Mouse (Mus musculus) ES-Bruce4 (cell line): Measurements from ENCODE around the gene Ugt1a8. TPM values are rescaled to one million over a fixed set of nuclear protein-coding genes. Genes with fewer than 3 reads are reported as not detected.

Experiments
- H3K27ac ChIP-seq: 2 replicates; pipeline ENCODE4 v1.5.1; 2012; ENCODE audit warnings: low read length, inconsistent platforms; ENCODE audit not compliant: insufficient read depth
- H3K27me3 ChIP-seq: 2 replicates; pipeline ENCODE4 v1.6.1; 2012; ENCODE audit warnings: mild to moderate bottlenecking, low read length, inconsistent platforms; ENCODE audit not compliant: control insufficient read depth, poor library complexity, insufficient read depth, severe bottlenecking
- H3K36me3 ChIP-seq: 2 replicates; pipeline ENCODE4 v1.6.1; 2012; ENCODE audit warnings: inconsistent platforms, mild to moderate bottlenecking, low read length, moderate library complexity; ENCODE audit not compliant: control insufficient read depth, poor library complexity, insufficient read depth, severe bottlenecking
- H3K4me1 ChIP-seq: one replicate; pipeline ENCODE4 v1.8.1; 2011; ENCODE audit warnings: low read length; ENCODE audit not compliant: control insufficient read depth, insufficient read depth
- H3K4me3 ChIP-seq: 2 replicates; pipeline ENCODE4 v1.5.1; 2011; ENCODE audit warnings: low read depth, mild to moderate bottlenecking, low read length
- H3K9ac ChIP-seq: 2 replicates; pipeline ENCODE4 v1.6.1; 2012; ENCODE audit warnings: low read depth, mild to moderate bottlenecking, inconsistent platforms; ENCODE audit not compliant: poor library complexity, severe bottlenecking
- H3K9me3 ChIP-seq: replicated peaks from 2 replicates; pipeline ENCODE4 v1.6.1; 2012; ENCODE audit warnings: mild to moderate bottlenecking, low read length, inconsistent platforms; ENCODE audit not compliant: control insufficient read depth, poor library complexity, insufficient read depth, severe bottlenecking
- CTCF ChIP-seq: IDR thresholded peaks from one replicate; pipeline ENCODE4 v1.8.1; 2011; ENCODE audit warnings: low read depth, low read length
- EP300 ChIP-seq: IDR thresholded peaks from 2 replicates; pipeline ENCODE4 v1.6.1; 2011; ENCODE audit warnings: low read depth, low read length; ENCODE audit not compliant: insufficient read depth
- POLR2A ChIP-seq: IDR thresholded peaks from one replicate; pipeline ENCODE4 v1.8.1; 2011; ENCODE audit warnings: low read length; ENCODE audit not compliant: insufficient read depth
- polyA plus RNA-seq: library from polyadenylated mRNA; stranded (reverse); fragments of >200 nt; gene quantifications from 2 replicates; pipeline ENCODE4 v1.2.4, GENCODE M21; 2011; ENCODE audit warnings: low read depth; ENCODE audit not compliant: missing spikeins, insufficient read depth, insufficient read length

Ugt1a8 gene
- polyA plus RNA-seq, 1 experiment: not detected

- Histone ChIP-seq H3K36me3 (no peaks in the 10 kb centered on the region), H3K9ac (no peak overlapping the region), H3K4me1 (no peaks in the 10 kb centered on the region), H3K4me3 (no peak overlapping the region), H3K9me3 (no peaks in the 10 kb centered on the region), H3K27me3 (no peaks in the 10 kb centered on the region), H3K27ac (no peak overlapping the region)
- TF ChIP-seq POLR2A (no peak), EP300 (no peak), CTCF (no peak)
Measured at GRCm38 (mm10) chr1:88232664-88233380, 145.2 kb downstream of the Ugt1a8 start.

GRCm38 (mm10) chr1:88233421-88234247 lies 146.0 kb downstream of the Ugt1a8 start:
- H3K27me3 ChIP-seq: no peaks in the 10 kb centered on the region
- H3K9me3 ChIP-seq: no peaks in the 10 kb centered on the region
- no peaks in the 10 kb centered on the region for H3K4me1 ChIP-seq
- no peak overlapping the region for H3K4me3 ChIP-seq
- TF ChIP-seq EP300: no peak
- no peak for TF ChIP-seq CTCF
- TF ChIP-seq POLR2A: no peak
- no peaks in the 10 kb centered on the region for H3K36me3 ChIP-seq
- no peak overlapping the region for H3K9ac ChIP-seq
- H3K27ac ChIP-seq: no peak overlapping the region

GRCm38 (mm10) chr1:88234248-88234610 lies 146.6 kb downstream of the Ugt1a8 start:
- TF ChIP-seq EP300 (no peak), POLR2A (no peak), CTCF (no peak)
- Histone ChIP-seq H3K9me3 (no peaks in the 10 kb centered on the region), H3K4me3 (no peak overlapping the region), H3K27ac (no peak overlapping the region), H3K4me1 (no peaks in the 10 kb centered on the region), H3K27me3 (no peaks in the 10 kb centered on the region), H3K36me3 (no peaks in the 10 kb centered on the region), H3K9ac (no peak overlapping the region)

GRCm38 (mm10) chr1:88234646-88235045 lies 147.0 kb downstream of the Ugt1a8 start:
- no peaks in the 10 kb centered on the region for H3K4me1 ChIP-seq
- TF ChIP-seq CTCF (no peak), POLR2A (no peak), EP300 (no peak)
- H3K27me3 ChIP-seq: no peaks in the 10 kb centered on the region
- H3K4me3 ChIP-seq: no peak overlapping the region
- H3K36me3 ChIP-seq: no peaks in the 10 kb centered on the region
- no peak overlapping the region for H3K9ac ChIP-seq
- no peak overlapping the region for H3K27ac ChIP-seq
- H3K9me3 ChIP-seq: no peaks in the 10 kb centered on the region

GRCm38 (mm10) chr1:88235046-88235893 lies 147.7 kb downstream of the Ugt1a8 start:
- Histone ChIP-seq H3K9me3 (no peaks in the 10 kb centered on the region), H3K27ac (no peak overlapping the region), H3K9ac (no peak overlapping the region), H3K36me3 (no peaks in the 10 kb centered on the region), H3K4me1 (no peaks in the 10 kb centered on the region), H3K27me3 (no peaks in the 10 kb centered on the region), H3K4me3 (no peak overlapping the region)
- TF ChIP-seq CTCF (no peak), EP300 (no peak), POLR2A (no peak)
